Mouse (Mus musculus) thymus, adult 2 months (tissue): ENCODE measurements around the gene Nsmce1. TPM values are rescaled to one million over a fixed set of nuclear protein-coding genes. Genes with fewer than 3 reads are reported as not detected.
"Not testable (repeated sequence)": the region's sequence is repeated elsewhere in the genome, so short reads cannot be mapped to it uniquely, and the experiment has no call there.

ENCODE experiments used
- DNase-seq: peaks from one replicate; pipeline ENCODE4 v3.0.0; 2021
- H3K27ac ChIP-seq: fragments of 200-500 bp; 2 replicates; pipeline ENCODE4 v1.5.1; 2012; ENCODE audit warnings: low read length, control low read depth; ENCODE audit not compliant: control insufficient read depth, insufficient read depth
- H3K27me3 ChIP-seq: fragments of 200-500 bp; 2 replicates; pipeline ENCODE4 v1.6.1; 2012; ENCODE audit warnings: mild to moderate bottlenecking, low read length, moderate library complexity, mixed read lengths; ENCODE audit not compliant: control insufficient read depth, insufficient read depth
- H3K36me3 ChIP-seq: fragments of 200-500 bp; 2 replicates; pipeline ENCODE4 v1.6.1; 2012; ENCODE audit warnings: mild to moderate bottlenecking, low read length, moderate library complexity; ENCODE audit not compliant: control insufficient read depth, insufficient read depth
- H3K4me1 ChIP-seq: fragments of 200-500 bp; replicated peaks from 2 replicates; pipeline ENCODE4 v1.6.1; 2012; ENCODE audit warnings: low read length; ENCODE audit not compliant: control insufficient read depth, insufficient read depth
- H3K4me3 ChIP-seq: fragments of 200-500 bp; 2 replicates; pipeline ENCODE4 v1.5.1; 2012; ENCODE audit warnings: mild to moderate bottlenecking, low read length, control low read depth, moderate library complexity; ENCODE audit not compliant: control insufficient read depth, insufficient read depth
- CTCF ChIP-seq: fragments of 200-500 bp; IDR thresholded peaks from 2 replicates; pipeline ENCODE4 v1.5.1; 2012; ENCODE audit warnings: mild to moderate bottlenecking, control low read depth, low read length, moderate library complexity, borderline replicate concordance; ENCODE audit not compliant: control insufficient read depth, poor library complexity, insufficient read depth; ENCODE audit errors: extremely low read depth
- POLR2A ChIP-seq: fragments of 200-500 bp; IDR thresholded peaks from 2 replicates; pipeline ENCODE4 v1.6.1; 2012; ENCODE audit warnings: mild to moderate bottlenecking, low read length, control low read depth, moderate library complexity; ENCODE audit not compliant: control insufficient read depth, poor library complexity, insufficient read depth; ENCODE audit errors: extremely low read depth
- WGBS: fragments of 180-500 bp; shearing (Covaris S2); methylation state at CpG from one replicate; pipeline ENCODE4 v1.1.7; 2018; 5-methylcytosine and 5-hydroxymethylcytosine counted together
- polyA plus RNA-seq: library from polyadenylated mRNA; depleted of rRNA; stranded (reverse); fragments of >200 nt; gene quantifications from 2 replicates; pipeline ENCODE4 v1.2.3, GENCODE M21; 2012

Nsmce1 gene
- polyA plus RNA-seq, 1 experiment: 111 TPM

DNA sequence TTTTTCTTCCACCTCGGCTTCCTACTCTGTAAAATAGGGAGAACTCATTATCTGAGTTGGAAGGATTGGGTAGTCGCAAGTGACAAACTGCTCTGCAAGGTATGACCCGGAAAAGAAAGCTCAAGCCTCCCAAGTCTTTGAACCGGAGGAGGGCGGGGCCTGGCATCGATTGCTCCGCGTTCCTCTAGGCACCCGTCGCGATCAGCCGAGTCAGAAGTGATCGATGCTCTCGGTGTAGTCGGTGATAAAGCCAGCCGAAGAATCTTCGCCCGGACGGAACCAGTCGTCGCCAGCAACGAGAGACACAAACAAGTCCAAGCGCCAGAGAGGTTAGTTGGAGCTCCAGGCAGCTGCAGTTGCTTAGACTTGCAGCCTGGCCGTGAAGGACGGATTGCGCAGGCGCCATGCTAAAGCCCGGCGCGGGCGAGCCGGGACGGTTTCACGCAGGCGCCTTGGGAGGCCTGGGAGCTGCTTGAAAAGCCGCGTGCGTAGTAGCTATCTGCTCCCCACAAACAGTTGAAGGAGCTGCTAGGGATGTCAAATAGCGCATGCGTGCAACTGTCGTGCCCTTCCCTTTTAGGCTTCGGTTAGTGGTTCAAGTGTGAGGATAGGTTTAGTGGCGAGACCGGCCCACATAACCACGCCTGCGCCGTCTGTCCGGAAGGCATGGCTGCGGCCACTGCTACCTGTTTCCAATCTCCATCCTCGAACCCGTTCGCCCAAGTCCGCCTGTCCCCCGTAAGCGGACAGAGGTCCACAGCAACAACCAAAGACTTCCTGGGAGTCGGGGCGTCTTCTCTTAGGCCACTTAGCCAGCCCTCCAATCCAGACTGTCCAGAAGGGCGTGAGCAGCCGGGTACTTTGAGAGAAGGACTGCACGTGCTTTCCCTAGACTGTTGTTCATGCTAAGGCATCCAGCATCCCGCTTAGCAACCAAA, 46.7 kb downstream of the Nsmce1 start, which contains the start of gene Kdm8:
Gene Kdm8 (plus strand): TSS at position 213 of the 938 bp plus-strand sequence.
- peak; percentile 93 for DNase-seq
- H3K27ac ChIP-seq: peak within 1 kb of the TSS; percentile 89
- WGBS: 3% methylated on average over 61 of the region's 61 CpGs
- H3K36me3 ChIP-seq: no peaks in the 10 kb centered on the region
- TF ChIP-seq CTCF: 0 out of 2 replicates have a peak, but pooled peaks have one; percentile 42
- TF ChIP-seq POLR2A: peak; percentile 46; the same call in 1 of the 2 replicates
- peak within 1 kb of the TSS; percentile 63 for H3K4me3 ChIP-seq
- H3K27me3 ChIP-seq: no peaks in the 10 kb centered on the region
- peaks cover 14% of the 10 kb centered on the region for H3K4me1 ChIP-seq

DNA sequence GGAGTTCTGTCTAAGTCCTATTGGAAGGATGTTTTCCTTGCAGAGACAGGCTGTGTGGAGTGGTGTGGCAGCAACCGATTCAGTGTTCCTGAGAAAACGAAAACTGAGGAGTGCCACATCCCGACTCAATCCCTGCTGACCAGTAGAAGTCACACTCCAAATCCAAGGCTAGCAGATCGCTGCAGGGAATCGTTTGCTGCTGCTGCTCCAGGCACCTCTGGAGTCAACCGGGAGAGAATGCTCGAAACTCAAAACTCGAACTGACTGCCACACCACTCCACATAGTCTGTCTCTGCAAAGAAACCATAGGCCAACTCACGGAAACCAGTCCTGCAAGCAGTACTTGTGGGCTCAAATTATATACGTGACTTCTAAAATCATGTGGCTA, 47.3 kb downstream of the Nsmce1 start:
- peak overlapping the region; percentile 32; the same call in 1 of the 2 replicates for H3K27ac ChIP-seq
- peak overlapping the region; percentile 63 for H3K4me3 ChIP-seq
- no peak for TF ChIP-seq CTCF
- TF ChIP-seq POLR2A: no peak
- DNase-seq: peak; percentile 11
- WGBS: 22% methylated on average over 10 of the region's 10 CpGs
- peaks cover 14% of the 10 kb centered on the region for H3K4me1 ChIP-seq
- no peaks in the 10 kb centered on the region for H3K27me3 ChIP-seq
- no peaks in the 10 kb centered on the region for H3K36me3 ChIP-seq

DNA sequence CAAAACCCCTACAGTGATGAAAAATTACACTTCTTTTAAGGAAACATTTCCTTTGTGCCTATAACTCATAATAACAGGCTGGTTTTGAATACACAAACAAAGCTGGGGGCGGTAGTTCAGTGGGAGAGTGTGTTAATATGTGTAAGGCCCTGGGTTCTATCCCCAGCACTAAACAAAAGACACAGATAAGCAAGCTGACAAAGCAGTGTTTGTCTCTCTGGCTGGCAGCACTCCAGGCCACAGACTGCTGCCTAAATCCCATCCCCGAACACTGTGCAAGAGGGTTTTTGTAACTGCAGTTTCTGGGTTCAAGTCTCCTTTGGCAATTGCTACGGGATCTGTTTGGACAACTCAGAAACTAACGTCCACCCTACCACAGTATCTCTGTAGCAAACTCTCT, 49.1 kb downstream of the Nsmce1 start:
- H3K36me3 ChIP-seq: no peaks in the 10 kb centered on the region
- no peaks in the 10 kb centered on the region for H3K27me3 ChIP-seq
- no peak overlapping the region for H3K4me3 ChIP-seq
- no peak for TF ChIP-seq CTCF
- no peak for TF ChIP-seq POLR2A
- WGBS: 94% methylated on average over 4 of the region's 4 CpGs
- peaks cover 14% of the 10 kb centered on the region for H3K4me1 ChIP-seq
- H3K27ac ChIP-seq: no peak overlapping the region
- DNase-seq: no peak

DNA sequence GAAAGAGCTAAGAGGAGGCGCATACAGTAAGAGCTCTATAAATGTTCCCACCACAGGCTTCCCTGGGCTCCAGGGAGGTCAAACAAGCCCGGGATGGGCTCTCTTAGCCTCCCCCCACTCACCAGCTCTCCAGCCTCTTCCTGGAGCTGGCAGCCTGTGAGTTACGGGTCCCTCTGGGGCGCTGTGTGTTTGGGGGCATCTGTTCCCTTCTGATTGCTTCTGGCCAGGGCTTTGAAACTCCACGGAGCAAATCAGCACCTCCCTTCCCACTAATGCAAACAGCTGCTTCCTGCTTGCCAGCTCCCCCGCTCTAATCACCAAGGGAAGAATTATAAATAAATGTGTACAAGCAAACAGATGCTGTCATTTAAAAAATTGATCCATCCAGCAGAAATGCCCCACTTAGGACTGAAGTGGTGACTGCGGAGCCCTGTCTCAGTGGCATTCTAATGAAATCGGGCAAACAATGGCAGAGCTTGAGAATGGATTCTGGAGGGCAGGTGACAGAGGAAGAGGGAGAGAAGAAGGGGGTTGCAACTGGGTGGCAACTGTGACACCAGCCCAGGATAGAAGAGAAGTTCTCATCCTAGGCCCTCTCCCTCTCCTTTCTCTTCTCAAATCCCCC, 56.6 kb downstream of the Nsmce1 start:
- no peak for DNase-seq
- Histone ChIP-seq H3K27me3 (no peaks in the 10 kb centered on the region), H3K36me3 (no peaks in the 10 kb centered on the region), H3K27ac (no peak overlapping the region), H3K4me3 (no peak overlapping the region), H3K4me1 (no peaks in the 10 kb centered on the region)
- TF ChIP-seq POLR2A: no peak
- TF ChIP-seq CTCF: no peak
- 57% methylated on average over 8 of the region's 8 CpGs for WGBS

DNA sequence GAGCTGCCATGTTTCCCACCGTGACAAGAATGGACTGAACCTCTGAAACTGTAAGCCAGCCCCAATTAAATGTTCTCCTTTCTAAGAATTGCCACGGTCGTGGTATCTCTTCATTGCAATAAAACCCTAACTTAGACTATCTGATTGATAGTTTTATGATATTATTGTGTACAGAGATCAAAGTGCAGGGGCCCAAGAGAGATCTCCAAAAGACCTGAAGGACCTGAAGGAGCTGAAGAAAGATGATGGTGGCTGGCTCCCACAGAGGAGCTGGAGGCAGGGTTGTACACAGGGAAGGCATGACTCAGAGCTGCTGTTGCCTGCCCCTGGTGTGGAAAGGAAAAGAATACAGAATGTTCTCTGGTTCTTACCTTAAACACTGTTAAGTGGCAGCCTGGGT, 57.5 kb downstream of the Nsmce1 start:
- no peaks in the 10 kb centered on the region for H3K27me3 ChIP-seq
- H3K4me3 ChIP-seq: no peak overlapping the region
- no peak for TF ChIP-seq POLR2A
- no peak for TF ChIP-seq CTCF
- H3K27ac ChIP-seq: no peak overlapping the region
- no peak for DNase-seq
- 97% methylated on average over 3 of the region's 3 CpGs for WGBS
- H3K36me3 ChIP-seq: no peaks in the 10 kb centered on the region
- no peaks in the 10 kb centered on the region for H3K4me1 ChIP-seq

DNA sequence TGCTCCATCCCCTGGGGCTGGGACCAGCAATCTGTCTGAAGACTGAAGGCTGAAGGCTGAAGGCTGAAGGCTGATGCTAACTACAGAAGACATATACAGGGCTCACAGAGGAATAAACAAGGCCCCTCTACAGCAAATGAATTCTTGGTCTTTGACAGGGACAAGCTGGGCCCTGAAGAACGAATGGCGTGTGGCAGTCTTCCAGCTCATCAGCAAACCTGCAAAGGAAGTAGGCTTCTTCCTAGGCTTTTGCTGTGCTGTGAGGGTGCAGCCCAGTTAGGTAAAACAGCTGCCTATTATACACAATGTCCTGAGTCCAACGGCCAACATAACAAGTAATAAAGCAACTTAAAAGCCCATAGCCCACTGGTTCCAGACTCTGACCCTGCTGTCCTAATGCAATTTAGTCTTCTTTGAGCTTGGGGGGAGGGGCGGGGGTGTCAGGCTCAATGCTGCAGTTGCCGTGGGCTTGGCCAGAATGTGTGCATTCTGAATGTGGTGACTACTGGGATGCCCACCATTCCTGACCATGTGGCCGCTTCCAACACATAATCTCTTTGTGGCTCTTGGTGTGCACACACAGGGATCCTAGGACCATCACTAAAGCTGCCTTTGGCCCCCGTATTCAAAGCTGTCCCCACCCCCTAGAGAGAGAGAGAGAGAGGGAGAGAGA, 61.1 kb downstream of the Nsmce1 start:
- no peaks in the 10 kb centered on the region for H3K27me3 ChIP-seq
- DNase-seq: no peak
- H3K36me3 ChIP-seq: no peaks in the 10 kb centered on the region
- TF ChIP-seq POLR2A (no peak), CTCF (no peak)
- H3K4me1 ChIP-seq: no peaks in the 10 kb centered on the region
- no peak overlapping the region for H3K27ac ChIP-seq
- no peak overlapping the region for H3K4me3 ChIP-seq
- 86% methylated on average over 7 of the region's 7 CpGs for WGBS

DNA sequence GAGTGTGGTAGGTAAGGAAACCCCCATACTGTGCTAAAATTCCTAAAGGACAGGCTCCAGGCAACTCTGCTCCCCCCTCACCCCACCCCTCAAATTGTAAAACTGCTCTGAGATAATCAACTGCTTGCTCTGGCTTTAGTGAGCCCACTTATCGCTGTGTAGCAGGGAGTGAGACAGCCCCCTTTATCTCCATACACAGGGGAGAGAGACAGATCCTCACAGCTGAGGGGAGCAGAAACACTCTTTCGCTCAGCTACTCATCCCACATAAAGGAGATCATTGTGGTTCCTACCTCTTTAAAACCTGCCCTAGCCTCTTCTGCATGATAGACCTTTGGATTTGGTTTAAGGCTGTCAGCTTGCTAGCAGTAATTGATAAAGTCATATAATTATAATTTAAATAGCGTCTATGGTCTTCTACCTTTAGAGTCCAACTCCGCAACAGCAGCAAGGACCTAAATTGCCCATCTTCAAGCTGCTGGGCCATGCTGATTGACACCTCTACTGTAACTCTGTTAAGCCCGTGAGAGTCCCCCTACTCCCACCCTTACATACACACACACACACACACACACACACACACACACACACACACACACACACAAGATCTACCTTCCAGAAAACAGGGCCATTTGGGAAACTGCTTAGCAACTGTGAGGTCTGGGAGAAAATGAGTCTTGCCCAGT, 62.4 kb downstream of the Nsmce1 start:
- not testable (repeated sequence) for H3K4me1 ChIP-seq, DNase-seq, H3K27ac ChIP-seq, H3K27me3 ChIP-seq, H3K36me3 ChIP-seq, H3K4me3 ChIP-seq
- WGBS: 91% methylated on average over 5 of the region's 5 CpGs
